Mouse (Mus musculus) B cell, adult 62 days (primary cell): Measurements from ENCODE around the gene Siglece. TPM values are rescaled to one million over a fixed set of nuclear protein-coding genes. Genes with fewer than 3 reads are reported as not detected.

ENCODE experiments used
- total RNA-seq: library from RNA; stranded (reverse); gene quantifications from 4 replicates; pipeline ENCODE4 v1.2.4, GENCODE M21; 2023

Siglece gene
- 1.2 to 2.4 TPM (median 1.6 TPM) in 4 replicates for total RNA-seq

GRCm38 (mm10) chr7:43660002-43660401 lies at the start of gene Siglece:
Siglece (minus strand) TSS chr7:43660161.

GRCm38 (mm10) chr7:43690118-43690517 lies 30.2 kb upstream of the Siglece start, which contains the start of gene Klk14:
Klk14 (plus strand) TSS chr7:43690418.

GRCm38 (mm10) chr7:43671809-43672580 lies 12.0 kb upstream of the Siglece start, which contains the start of gene Ctu1:
Ctu1 (plus strand) TSS chr7:43672016.

GRCm38 (mm10) chr7:43634500-43634899 lies 25.5 kb downstream of the Siglece start, which contains the start of gene Ceacam18:
Ceacam18 (plus strand) TSS chr7:43634707.

GRCm38 (mm10) chr7:43606896-43607742 lies 52.8 kb downstream of the Siglece start, which contains the start of gene Zfp819:
Zfp819 (plus strand) TSS chr7:43607169.

Other genes starting within 250 kb of the Siglece start
- not detected in 4 replicates for gene Lim2, start 232.5 kb downstream of the Siglece start, total RNA-seq
- 1.2 to 2.3 TPM (median 1.4 TPM) in 4 replicates for gene Nkg7, start 223.1 kb downstream of the Siglece start, total RNA-seq
- not detected in 4 replicates for gene Cldnd2, start 219.4 kb downstream of the Siglece start, total RNA-seq
- 34.5 to 38.9 TPM (median 38.1 TPM) in 4 replicates for gene Etfb, start 216.1 kb downstream of the Siglece start, total RNA-seq
- 1.3 TPM in 1 of 4 replicates, not detected in the others for gene Gm45233, start 216.0 kb downstream of the Siglece start, total RNA-seq
- gene Vsig10l, start 197.0 kb downstream of the Siglece start, total RNA-seq, result 2.0 to 4.9 TPM (median 2.6 TPM) in 4 replicates
- gene Iglon5, start 170.1 kb downstream of the Siglece start, total RNA-seq, result not detected in 4 replicates
- not detected in 4 replicates for gene 4931406B18Rik, start 154.2 kb downstream of the Siglece start, total RNA-seq
- gene Cd33, start 115.7 kb downstream of the Siglece start, total RNA-seq, result 1.9 to 3.1 TPM (median 2.9 TPM) in 4 replicates
- 2.2 to 3.0 TPM (median 2.9 TPM) in 4 replicates for gene Zfp658, start 97.9 kb downstream of the Siglece start, total RNA-seq
- gene Zfp719, start 80.6 kb downstream of the Siglece start, total RNA-seq, result 9.0 to 13.8 TPM (median 10.3 TPM) in 4 replicates
- 0.30 to 0.34 TPM in 2 of 4 replicates, not detected in the others for gene Zfp819, start 53.0 kb downstream of the Siglece start, total RNA-seq
- not detected in 4 replicates for gene Ceacam18, start 25.5 kb downstream of the Siglece start, total RNA-seq
- gene Ctu1, start 11.9 kb upstream of the Siglece start, total RNA-seq, result 4.6 to 7.3 TPM (median 5.8 TPM) in 4 replicates
- not detected in 4 replicates for gene Klk14, start 30.3 kb upstream of the Siglece start, total RNA-seq
- not detected in 4 replicates for gene Klk13, start 52.4 kb upstream of the Siglece start, total RNA-seq
- not detected in 4 replicates for gene Klk12, start 108.7 kb upstream of the Siglece start, total RNA-seq
- not detected in 4 replicates for gene Klk11, start 114.4 kb upstream of the Siglece start, total RNA-seq
- gene Klk10, start 120.9 kb upstream of the Siglece start, total RNA-seq, result not detected in 4 replicates
- not detected in 4 replicates for gene Klk9, start 131.7 kb upstream of the Siglece start, total RNA-seq
- gene Klk8, start 137.4 kb upstream of the Siglece start, total RNA-seq, result 4.6 to 6.5 TPM (median 6.0 TPM) in 4 replicates
- gene Klk7, start 151.1 kb upstream of the Siglece start, total RNA-seq, result not detected in 4 replicates
- not detected in 4 replicates for gene Klk6, start 164.3 kb upstream of the Siglece start, total RNA-seq
- gene Klk5, start 181.8 kb upstream of the Siglece start, total RNA-seq, result not detected in 4 replicates
- not detected in 4 replicates for gene Klk4, start 221.0 kb upstream of the Siglece start, total RNA-seq